Mouse (Mus musculus): Measurements from ENCODE around the gene Krt8.
"Not testable (repeated sequence)": the region's sequence is repeated elsewhere in the genome, so short reads cannot be mapped to it uniquely, and the experiment has no call there.

Krt8 gene

GRCm38 (mm10) chr15:102010569-102011245, 6.4 kb upstream of the Krt8 start:
- in situ Hi-C loops (cut with MboI; ENCODE audit: low sequenced_read_pairs) = no loop called here

GRCm38 (mm10) chr15:102007097-102008069, 3.1 kb upstream of the Krt8 start:
- in situ Hi-C loops (cut with MboI; ENCODE audit: low sequenced_read_pairs) = no loop called here

- in situ Hi-C loops (cut with MboI; ENCODE audit: low sequenced_read_pairs) = no loop called here
Measured at GRCm38 (mm10) chr15:102006317-102006716, 2.0 kb upstream of the Krt8 start.

- in situ Hi-C loops (cut with MboI; ENCODE audit: low sequenced_read_pairs) = no loop called here
Measured at GRCm38 (mm10) chr15:102005290-102005689, 1.0 kb upstream of the Krt8 start.

GRCm38 (mm10) chr15:102003516-102003915, 766 bp downstream of the Krt8 start:
- in situ Hi-C loops (cut with MboI; ENCODE audit: low sequenced_read_pairs) = no loop called here

GRCm38 (mm10) chr15:102002646-102003488, 1.4 kb downstream of the Krt8 start:
- in situ Hi-C loops (cut with MboI; ENCODE audit: low sequenced_read_pairs) = no loop called here

GRCm38 (mm10) chr15:101999676-102000335, 4.5 kb downstream of the Krt8 start:
- in situ Hi-C loops (cut with MboI; ENCODE audit: low sequenced_read_pairs) = no loop called here

GRCm38 (mm10) chr15:101999156-101999555, 5.1 kb downstream of the Krt8 start:
- in situ Hi-C loops (cut with MboI; ENCODE audit: low sequenced_read_pairs) = no loop called here

GRCm38 (mm10) chr15:101996450-101997078, 7.7 kb downstream of the Krt8 start:
- in situ Hi-C loops (cut with MboI; ENCODE audit: low sequenced_read_pairs) = not testable (repeated sequence)

- in situ Hi-C loops (cut with MboI; ENCODE audit: low sequenced_read_pairs) = no loop called here
Measured at GRCm38 (mm10) chr15:101995484-101996236, 8.6 kb downstream of the Krt8 start.

- in situ Hi-C loops (cut with MboI; ENCODE audit: low sequenced_read_pairs) = loop anchor here (5.0 kb wide), 1 partner anchor 68 kb away; no protein-coding TSS in a partner anchor
Measured at GRCm38 (mm10) chr15:101994365-101994764, 9.9 kb downstream of the Krt8 start.

- in situ Hi-C loops (cut with MboI; ENCODE audit: low sequenced_read_pairs) = loop anchor here (5.0 kb wide), 1 partner anchor 71 kb away; no protein-coding TSS in a partner anchor
Measured at GRCm38 (mm10) chr15:101990946-101991345, 13.3 kb downstream of the Krt8 start.

GRCm38 (mm10) chr15:101988714-101989113, 15.6 kb downstream of the Krt8 start:
- in situ Hi-C loops (cut with MboI; ENCODE audit: low sequenced_read_pairs) = no loop called here

GRCm38 (mm10) chr15:101988119-101988518, 16.2 kb downstream of the Krt8 start:
- in situ Hi-C loops (cut with MboI; ENCODE audit: low sequenced_read_pairs) = no loop called here

GRCm38 (mm10) chr15:101984746-101985145, 19.5 kb downstream of the Krt8 start:
- in situ Hi-C loops (cut with MboI; ENCODE audit: low sequenced_read_pairs) = loop anchor here (5.0 kb wide), 2 partner anchors 212 to 462 kb away; no protein-coding TSS in a partner anchor

GRCm38 (mm10) chr15:101983949-101984601, 20.2 kb downstream of the Krt8 start:
- in situ Hi-C loops (cut with MboI; ENCODE audit: low sequenced_read_pairs) = loop anchor here (5.0 kb wide), 2 partner anchors 212 to 462 kb away; no protein-coding TSS in a partner anchor

- in situ Hi-C loops (cut with MboI; ENCODE audit: low sequenced_read_pairs) = loop anchor here (5.0 kb wide), 2 partner anchors 211 to 461 kb away; no protein-coding TSS in a partner anchor
Measured at GRCm38 (mm10) chr15:101983315-101983948, 20.9 kb downstream of the Krt8 start.

- in situ Hi-C loops (cut with MboI; ENCODE audit: low sequenced_read_pairs) = loop anchor here (5.0 kb wide), 2 partner anchors 209 to 459 kb away; no protein-coding TSS in a partner anchor
Measured at GRCm38 (mm10) chr15:101980849-101981248, 23.4 kb downstream of the Krt8 start.

All from CH12F3 (cell line).